Mouse (Mus musculus) cerebellum, adult 2 months (tissue): ENCODE measurements around the gene Parp6.

Experiments used
- CTCF ChIP-seq: fragments of 200-500 bp; IDR thresholded peaks from 2 replicates; pipeline ENCODE4 v1.5.1; 2011; ENCODE audit warnings: low read depth, mild to moderate bottlenecking, control low read depth, low read length, moderate library complexity, borderline replicate concordance; ENCODE audit not compliant: insufficient read depth
- POLR2A ChIP-seq: fragments of 200-500 bp; IDR thresholded peaks from 2 replicates; pipeline ENCODE4 v1.6.1; 2011; ENCODE audit warnings: low read length, control low read depth, borderline replicate concordance; ENCODE audit not compliant: insufficient read depth

GRCm38 (mm10) chr9:59666813-59667212, 49.7 kb downstream of the Parp6 start:
- TF ChIP-seq POLR2A, result no peak
- no peak for TF ChIP-seq CTCF
